Mouse (Mus musculus) gastrocnemius, postnatal 4 days (tissue): ENCODE results near the gene Fndc1. TPM values are rescaled to one million over a fixed set of nuclear protein-coding genes. Genes with fewer than 3 reads are reported as not detected.

ENCODE experiments used
- DNase-seq, 2 experiments: peaks; one replicate each; pipeline ENCODE4 v3.0.0; 2021 to 2022; ENCODE audit warnings: low spot score in 2 of 2, mixed read lengths in 2 of 2
- microRNA-seq: library from miRNA; unstranded; fragments of <30 nt; microRNA quantifications from one replicate; pipeline ENCODE4 v1.2.0, GENCODE M21; 2021
- total RNA-seq, 2 experiments: library from RNA; stranded (reverse); gene quantifications; 2 replicates each; pipeline ENCODE4 v1.2.3; 2021

Fndc1 gene
- total RNA-seq, 2 experiments from 2014 or later = 298 to 319 TPM

GRCm38 (mm10) chr17:7713020-7713419 is 114.1 kb downstream of the Fndc1 start:
- DNase-seq = no peak

- DNase-seq = no peak
Observed at GRCm38 (mm10) chr17:7707073-7707472, 120.0 kb downstream of the Fndc1 start.

GRCm38 (mm10) chr17:7690271-7690670 is 136.8 kb downstream of the Fndc1 start:
- no peak for DNase-seq

Small RNA genes lying within 50 kb of the gene (microRNA-seq; reads per million reads assigned to microRNA genes)
- gene Gm25872 = not detected

Other genes with a start within 250 kb of the Fndc1 start
- gene Tagap, start 98.7 kb upstream of the Fndc1 start, total RNA-seq = 1 to 10 TPM; 1.8 to 2.2 TPM
- 10 to 100 TPM; 27.2 to 29.9 TPM for gene Rsph3a, start 118.3 kb upstream of the Fndc1 start, total RNA-seq